Mouse (Mus musculus) heart, adult 18-20 months (tissue): ENCODE measurements around the gene Mmp24. TPM values are rescaled to one million over a fixed set of nuclear protein-coding genes. Genes with fewer than 3 reads are reported as not detected.
"Not testable (repeated sequence)": the region's sequence is repeated elsewhere in the genome, so short reads cannot be mapped to it uniquely, and the experiment has no call there.

Source experiments
- DNase-seq, 2 experiments: peaks; one replicate each; pipeline ENCODE4 v3.0.0; 2021 to 2022; ENCODE audit warnings: mixed read lengths in 1 of 2
- long read RNA-seq, 2 experiments: library from polyadenylated mRNA; stranded (forward); transcript quantifications; one replicate each; pipeline ENCODE4 v2.0.0; 2021
- total RNA-seq, 2 experiments: library from RNA; stranded (reverse); gene quantifications; 2 replicates each; pipeline ENCODE4 v1.2.3; 2021

Gene Mmp24
- not detected for total RNA-seq
- long read RNA-seq, experiment 1: 0 reads
- long read RNA-seq, experiment 2: 0 reads

- DNase-seq: no peak
Measured at GRCm38 (mm10) chr2:155774927-155775684, at the start of gene Mmp24. TSS of gene Mmp24 (plus strand) at chr2:155775342.

DNA sequence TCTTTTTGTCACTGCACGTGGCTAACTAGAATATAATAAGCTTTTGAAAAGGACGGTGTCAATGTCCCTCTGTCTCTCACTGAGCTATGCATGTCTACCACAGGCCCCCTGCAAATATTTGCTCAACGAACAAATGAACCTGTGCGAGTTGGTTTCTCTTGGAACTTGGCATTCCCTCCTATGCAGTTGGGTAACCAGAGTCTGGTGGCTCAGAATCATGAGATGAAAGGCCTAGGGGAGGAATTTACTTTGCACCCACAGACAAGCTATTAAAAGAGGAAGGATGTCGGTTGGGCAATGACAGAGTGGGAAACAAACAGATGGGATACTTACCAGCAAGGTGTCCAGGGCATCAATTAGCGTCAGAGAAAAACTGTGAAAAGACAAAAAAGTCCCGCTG lies 48.8 kb upstream of the Mmp24 start:
- DNase-seq: no peak

DNA sequence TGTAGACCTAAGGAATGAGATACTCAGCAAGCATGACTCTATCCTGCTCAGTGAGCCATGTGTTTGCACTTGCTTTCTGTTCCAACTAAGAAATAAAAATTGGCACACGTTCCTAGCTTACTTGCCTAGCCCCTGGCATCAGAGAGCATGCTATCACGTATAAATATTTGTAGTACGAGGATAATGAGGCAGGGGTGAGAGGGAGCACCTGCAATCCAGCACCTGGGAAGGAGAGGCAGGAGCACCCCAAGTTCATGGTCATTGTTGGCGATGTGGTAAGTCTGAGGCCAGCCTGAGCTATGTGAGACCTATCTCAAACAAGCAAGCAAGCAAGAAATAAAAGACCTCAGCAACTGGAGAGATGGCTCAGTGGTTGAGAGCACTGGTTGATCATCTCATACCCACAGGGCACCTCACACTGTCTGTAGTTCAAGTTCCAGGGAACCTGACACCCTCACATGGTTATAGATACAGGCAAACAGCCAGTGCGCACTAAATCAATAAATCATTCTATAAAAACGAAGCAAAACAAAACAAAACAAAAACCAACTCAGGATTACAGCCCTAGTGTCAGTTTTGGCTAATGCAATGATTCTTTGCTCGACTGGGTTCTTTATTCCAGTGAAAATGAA lies 47.3 kb upstream of the Mmp24 start:
- DNase-seq: no peak

- DNase-seq: no peak
Measured at GRCm38 (mm10) chr2:155728742-155729141, 46.4 kb upstream of the Mmp24 start.

GRCm38 (mm10) chr2:155729158-155729645 lies 45.9 kb upstream of the Mmp24 start, which contains the start of gene Edem2:
TSS of gene Edem2 (minus strand) at chr2:155729475.
- DNase-seq: peak; percentile 96

GRCm38 (mm10) chr2:155735080-155735479 lies 40.1 kb upstream of the Mmp24 start:
- peak in 1 of 2 experiments; percentile 48 for DNase-seq

DNA sequence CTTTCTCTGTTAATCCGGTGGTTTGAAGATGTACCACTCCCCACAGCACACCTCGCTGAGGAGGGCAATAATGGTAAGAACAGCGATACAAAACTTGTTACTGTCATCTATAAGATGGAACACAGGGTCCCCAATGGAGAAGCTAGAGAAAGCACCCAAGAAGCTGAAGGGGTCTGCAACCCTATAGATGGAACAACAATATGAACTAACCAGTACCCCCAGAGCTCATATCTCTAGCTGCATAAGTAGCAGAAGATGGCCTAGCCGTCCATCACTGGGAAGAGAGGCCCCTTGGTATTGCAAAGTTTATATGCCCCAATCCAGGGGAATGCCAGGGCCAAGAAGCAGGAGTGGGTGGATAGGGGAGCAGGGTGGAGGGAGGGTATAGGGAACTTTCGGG lies 39.4 kb upstream of the Mmp24 start, which contains the start of gene Gm17581:
Gene Gm17581 (minus strand): TSS at position 101 of the 400 bp plus-strand sequence.
- not testable (repeated sequence) for DNase-seq

- no peak for DNase-seq
Measured at GRCm38 (mm10) chr2:155736936-155737335, 38.2 kb upstream of the Mmp24 start.

- no peak for DNase-seq
Measured at GRCm38 (mm10) chr2:155737803-155738202, 37.3 kb upstream of the Mmp24 start.

DNA sequence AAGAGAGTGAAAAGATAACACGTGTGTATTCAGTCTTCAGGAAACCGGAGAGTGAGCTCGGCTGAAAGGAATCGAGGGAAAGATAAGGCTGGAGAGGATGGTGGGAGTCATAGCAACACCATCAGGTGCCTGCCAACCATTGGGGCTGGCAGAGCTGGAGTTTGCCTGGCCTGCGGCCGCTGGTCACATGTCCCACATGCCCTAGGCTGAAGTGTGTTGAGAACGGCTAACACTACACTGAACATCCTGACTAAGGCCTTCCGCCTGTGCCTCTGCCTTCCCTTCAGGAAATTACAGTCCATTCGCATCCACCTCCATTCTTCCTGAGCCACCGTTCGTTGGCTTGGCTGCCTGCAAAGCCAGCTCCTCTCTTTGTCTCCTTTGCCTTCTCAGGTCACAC lies 32.9 kb upstream of the Mmp24 start:
- peak; percentile 22 to 24 for DNase-seq

DNA sequence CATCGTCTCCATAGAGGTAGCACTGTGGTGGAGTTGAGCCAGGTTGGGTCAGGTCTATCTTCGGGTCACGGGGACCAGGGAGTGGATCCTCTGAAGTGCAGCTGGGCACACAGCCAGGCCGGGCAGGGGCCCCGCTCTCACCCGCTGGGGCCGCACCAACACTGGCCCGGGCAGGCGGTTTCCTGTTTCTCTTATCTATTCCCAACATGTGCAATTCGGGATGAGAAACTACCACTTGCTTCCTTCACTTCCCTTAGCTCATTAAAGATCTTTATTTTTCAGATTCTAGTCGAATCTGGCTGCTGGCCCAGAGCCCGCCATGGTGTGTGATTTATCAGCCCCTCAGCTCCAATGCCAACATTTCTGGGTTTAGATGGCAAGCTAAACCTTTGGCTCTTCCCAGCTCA lies 32.2 kb upstream of the Mmp24 start:
- DNase-seq: peak; percentile 17 to 47

- no peak for DNase-seq
Measured at GRCm38 (mm10) chr2:155743351-155743750, 31.8 kb upstream of the Mmp24 start.

DNA sequence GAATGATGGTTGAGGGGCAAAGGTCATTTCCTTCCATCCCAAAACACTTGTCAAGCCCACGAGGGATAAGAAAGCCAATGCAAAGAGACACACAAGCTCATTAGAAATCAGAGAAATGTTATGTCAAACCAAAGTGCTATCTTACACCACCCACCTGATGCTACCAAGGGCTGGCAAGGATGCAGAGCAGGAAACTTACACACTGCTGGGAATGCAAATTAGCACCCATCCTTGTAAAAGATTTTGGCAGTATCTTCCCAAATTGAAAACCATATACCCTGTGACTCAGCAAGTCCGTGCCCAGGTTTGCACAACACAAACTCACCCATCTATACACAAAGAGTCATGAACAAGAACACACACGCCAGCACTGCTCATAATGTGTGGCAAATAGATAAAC lies 29.7 kb upstream of the Mmp24 start:
- DNase-seq: no peak

GRCm38 (mm10) chr2:155749394-155749793 lies 25.7 kb upstream of the Mmp24 start:
- no peak for DNase-seq

GRCm38 (mm10) chr2:155751014-155751786 lies 23.9 kb upstream of the Mmp24 start, which contains the start of gene Procr:
TSS of gene Procr (plus strand) at chr2:155751117.
- DNase-seq: peak; percentile 70 to 80

GRCm38 (mm10) chr2:155755746-155756145 lies 19.4 kb upstream of the Mmp24 start:
- DNase-seq: peak; percentile 31 to 46

DNA sequence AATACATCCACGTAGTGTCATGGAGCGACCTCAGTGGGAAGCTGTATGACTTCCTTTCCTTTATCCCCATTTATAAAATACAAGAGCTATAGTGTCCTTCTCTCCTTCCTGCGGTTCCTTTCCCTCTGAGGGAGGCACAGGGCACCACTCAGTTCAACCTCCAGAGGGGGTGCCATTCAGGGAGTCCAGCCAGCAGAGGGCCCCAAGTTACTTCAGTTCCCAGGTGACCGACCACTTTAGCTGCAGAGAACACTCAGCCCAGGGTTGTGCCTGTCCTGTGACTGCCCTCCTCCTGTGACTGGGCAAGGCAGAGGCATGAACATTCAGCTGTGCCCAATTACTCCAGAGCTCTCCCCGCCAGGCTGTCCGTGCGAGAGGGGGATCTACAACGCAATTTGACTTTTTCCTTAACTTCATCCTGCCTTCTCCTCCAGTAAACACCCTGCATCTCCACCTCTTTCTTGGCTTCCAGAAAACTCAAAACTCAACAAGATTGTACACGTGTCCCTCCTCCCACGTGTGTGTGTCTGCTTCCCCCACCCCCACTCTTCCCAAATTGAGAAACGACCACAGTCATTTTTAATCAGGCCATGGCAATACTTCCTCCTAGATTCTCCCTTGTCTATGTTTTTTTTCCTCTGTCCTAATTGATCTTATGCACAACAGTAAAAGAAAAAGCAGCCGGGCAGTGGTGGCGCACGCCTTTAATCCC lies 18.1 kb upstream of the Mmp24 start:
- DNase-seq: no peak

GRCm38 (mm10) chr2:155764679-155765418 lies 10.3 kb upstream of the Mmp24 start:
- peak; percentile 61 to 89 for DNase-seq

DNA sequence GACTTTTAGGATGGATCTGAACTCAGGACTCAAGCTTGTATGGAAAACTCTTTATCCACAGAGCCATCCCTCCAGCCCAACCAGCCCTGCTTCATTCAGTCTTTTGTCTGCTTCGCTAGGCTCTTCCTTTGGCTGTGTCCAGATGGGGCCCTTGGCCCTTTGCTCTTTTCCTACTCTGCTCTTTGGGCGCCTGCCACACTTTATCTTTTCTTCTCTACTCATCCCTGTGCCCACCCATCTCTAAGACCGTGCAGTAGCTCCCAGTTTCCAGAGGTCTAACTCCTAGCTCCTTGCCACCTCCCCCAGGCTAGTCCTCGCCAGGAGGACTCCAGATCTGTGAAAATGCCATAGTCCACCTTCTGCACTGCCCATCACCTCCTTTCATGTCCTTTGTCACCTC lies 1.5 kb upstream of the Mmp24 start:
- DNase-seq: no peak

- no peak for DNase-seq
Measured at GRCm38 (mm10) chr2:155774261-155774926, 748 bp upstream of the Mmp24 start.
